Mouse (Mus musculus) adrenal gland (tissue): ENCODE data around the gene Gm5640.
"Not testable (repeated sequence)": the region's sequence is repeated elsewhere in the genome, so short reads cannot be mapped to it uniquely, and the experiment has no call there.

Experiments used
- intact Hi-C: fragments of 180-260 bp; cut with DNase I; formaldehyde crosslinking; loops from one replicate; pipeline ENCODE4 v1.15.1; 2025
- long read RNA-seq, 2 experiments: library from polyadenylated mRNA; unstranded; transcript quantifications; one replicate each; pipeline ENCODE4 v2.0.0; 2020; ENCODE audit warnings: borderline replicate concordance in 1 of 2; ENCODE audit not compliant: insufficient replicate concordance in 1 of 2

The Gm5640 gene
- long read RNA-seq, experiment 1 = 0 reads
- long read RNA-seq, experiment 2 = 0 reads

DNA sequence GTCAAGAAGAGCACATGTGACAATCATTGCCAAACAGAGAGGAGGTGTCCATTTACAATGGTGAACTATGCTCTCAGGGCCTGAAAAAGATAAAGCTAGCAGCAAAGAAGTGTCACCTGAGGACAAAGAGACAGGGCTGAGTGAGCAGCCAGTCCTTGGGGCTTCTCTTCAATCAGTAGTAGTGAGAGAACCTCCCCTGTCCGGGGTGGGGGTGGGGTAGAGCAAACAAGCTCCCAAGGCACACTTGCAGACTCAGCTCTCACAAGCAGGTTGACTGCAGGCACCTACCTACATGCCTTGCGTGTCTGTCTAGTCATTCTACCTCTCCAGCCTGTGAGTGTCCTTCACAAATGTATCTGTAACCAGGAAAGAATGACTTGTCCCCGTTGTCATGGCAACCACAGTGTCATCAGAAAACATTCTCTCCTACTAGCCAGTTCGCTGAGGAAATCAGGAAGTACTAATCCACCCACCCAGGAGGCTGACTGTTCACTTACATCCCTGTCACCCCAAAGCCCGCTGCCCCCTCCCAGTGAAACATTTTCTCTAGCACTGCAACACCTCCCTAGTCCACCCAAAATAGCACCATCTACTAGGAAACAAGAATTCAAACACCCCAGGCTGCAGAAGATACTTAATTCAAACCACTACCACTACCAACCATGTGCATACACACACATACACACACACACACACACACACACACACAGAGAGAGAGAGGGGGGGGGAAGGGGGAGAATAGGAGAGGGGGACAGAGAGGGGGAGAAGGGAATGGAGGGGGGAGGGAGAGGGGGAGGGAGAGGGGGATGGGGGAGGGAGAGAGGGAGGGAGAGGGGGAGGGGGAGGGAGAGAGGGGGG, at the start of gene Gm5640:
Gm5640 (minus strand) TSS at position 170 of the 858 bp plus-strand sequence.
- intact Hi-C loops = not testable (repeated sequence)

DNA sequence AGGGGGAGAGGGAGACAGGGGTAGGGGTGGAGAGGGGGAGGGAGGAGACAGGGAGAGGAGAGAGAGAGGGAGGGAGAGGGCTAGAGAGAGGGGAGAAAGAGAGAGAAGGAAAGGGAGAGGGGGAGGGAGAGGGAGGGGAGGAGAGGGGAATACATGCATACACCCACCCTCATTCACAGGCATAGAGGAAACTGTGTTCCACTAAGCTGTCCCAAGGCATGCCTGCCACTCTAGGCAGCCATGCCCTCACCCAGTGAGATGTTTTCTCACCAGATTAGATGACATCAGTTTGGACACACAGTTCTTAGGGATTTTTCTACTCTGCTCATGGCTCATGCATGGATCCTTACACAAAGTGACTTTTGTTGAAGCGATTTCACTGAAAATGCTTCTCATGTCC, 958 bp upstream of the Gm5640 start:
- intact Hi-C loops = not testable (repeated sequence)

DNA sequence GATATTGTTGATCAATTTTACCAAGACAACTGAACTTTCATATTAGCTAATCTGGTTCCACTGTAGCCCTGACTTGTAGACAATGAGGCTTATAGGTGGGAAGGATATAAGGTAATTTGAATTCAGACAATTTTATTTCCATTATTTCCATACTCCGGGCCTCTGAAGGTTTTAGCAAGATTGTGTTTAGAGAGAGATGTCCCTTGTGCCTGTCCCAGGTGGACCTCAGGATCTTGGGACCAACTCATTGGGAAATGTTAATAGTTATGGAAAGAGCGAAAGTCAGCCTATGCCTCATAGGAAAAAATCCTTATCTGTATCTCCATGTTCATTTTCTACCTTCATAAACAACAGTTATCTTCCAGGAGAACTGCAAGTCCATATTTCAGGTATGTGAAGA, 53.1 kb downstream of the Gm5640 start, which contains the start of gene Olfr1325:
Olfr1325 (plus strand) TSS at position 301 of the 400 bp plus-strand sequence.
- intact Hi-C loops = no loop called here
